Mouse (Mus musculus) adrenal gland, postnatal 14 days (tissue): Measurements from ENCODE around the gene Aqp7. TPM values are rescaled to one million over a fixed set of nuclear protein-coding genes. Genes with fewer than 3 reads are reported as not detected.

Source experiments
- DNase-seq: peaks from one replicate; pipeline ENCODE4 v3.0.0; 2021; ENCODE audit warnings: mixed read lengths
- total RNA-seq: library from RNA; stranded (reverse); gene quantifications from 2 replicates; pipeline ENCODE4 v1.2.3, GENCODE M21; 2021

The Aqp7 gene
- total RNA-seq, 1 experiment from 2014 or later: 67.7 TPM

- DNase-seq: no peak
Measured at GRCm38 (mm10) chr4:41063351-41063750, 15.4 kb upstream of the Aqp7 start.

GRCm38 (mm10) chr4:41057361-41057760 lies 9.4 kb upstream of the Aqp7 start:
- no peak for DNase-seq

GRCm38 (mm10) chr4:41056742-41057332 lies 8.9 kb upstream of the Aqp7 start:
- DNase-seq: no peak

- DNase-seq: no peak
Measured at GRCm38 (mm10) chr4:41056253-41056652, 8.3 kb upstream of the Aqp7 start.

GRCm38 (mm10) chr4:41055111-41055510 lies 7.2 kb upstream of the Aqp7 start:
- peak; percentile 42 for DNase-seq

DNA sequence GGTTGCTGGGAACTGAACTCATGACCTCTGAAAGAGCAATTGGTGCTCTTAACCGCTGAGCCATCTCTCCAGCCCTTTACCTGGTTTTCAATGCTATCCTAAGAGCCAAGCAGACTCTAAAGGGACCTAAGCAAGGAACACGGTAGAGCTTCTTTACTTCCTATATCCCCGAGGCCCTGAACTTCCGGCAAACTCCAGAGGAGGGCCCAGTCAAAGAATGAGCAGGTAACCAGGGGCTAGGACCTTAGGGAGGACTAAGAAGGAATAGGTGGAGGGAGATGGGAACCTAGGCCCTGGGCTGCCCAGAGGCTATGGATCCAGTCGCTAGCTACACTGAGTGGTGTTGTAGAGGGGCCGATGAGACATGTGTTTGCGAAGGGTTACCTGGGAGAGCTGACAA lies 3.8 kb upstream of the Aqp7 start:
- DNase-seq: no peak

GRCm38 (mm10) chr4:41050726-41051675 lies 3.1 kb upstream of the Aqp7 start:
- peak; percentile 90 for DNase-seq

- no peak for DNase-seq
Measured at GRCm38 (mm10) chr4:41048926-41049325, 987 bp upstream of the Aqp7 start.

GRCm38 (mm10) chr4:41046254-41046795 lies 1.6 kb downstream of the Aqp7 start:
- no peak for DNase-seq

DNA sequence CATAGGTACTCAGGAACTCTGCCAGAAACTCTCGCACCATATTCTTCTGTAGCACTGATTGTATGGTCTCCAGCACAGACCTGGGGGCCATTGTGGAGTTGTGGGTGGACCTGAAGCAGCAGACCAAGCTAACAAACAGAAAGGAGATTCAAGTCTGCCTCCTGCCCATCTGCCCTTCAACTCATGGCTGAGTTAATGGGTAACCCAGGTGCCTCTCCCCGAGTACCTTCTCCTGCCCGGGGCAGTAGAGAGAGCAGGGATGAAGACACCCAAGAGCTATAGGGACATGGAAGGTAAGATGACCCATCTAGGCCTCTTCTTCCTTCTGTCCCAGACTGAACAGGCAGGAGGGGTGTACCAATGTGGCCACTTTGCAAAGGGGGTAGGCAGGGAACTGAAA lies 2.7 kb downstream of the Aqp7 start:
- DNase-seq: no peak

DNA sequence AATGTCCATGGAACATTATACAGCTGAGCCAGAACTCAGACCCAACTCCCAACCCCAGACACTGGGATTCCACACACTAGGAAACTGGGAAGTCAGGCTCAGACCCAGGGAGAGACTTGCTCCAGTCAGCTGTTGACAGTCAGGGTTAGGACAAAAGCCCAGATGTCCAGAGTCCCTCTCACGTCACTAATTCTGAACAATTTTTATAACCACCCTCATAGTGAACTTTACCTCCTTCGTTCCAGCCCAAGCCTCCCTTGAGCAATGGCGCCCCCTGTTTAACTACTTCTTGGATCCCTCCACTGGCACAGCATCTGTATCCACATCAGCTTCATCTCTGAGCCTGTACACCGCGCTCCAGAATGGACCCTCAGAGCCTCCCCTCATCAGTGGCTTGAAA lies 4.0 kb downstream of the Aqp7 start:
- peak; percentile 45 for DNase-seq

DNA sequence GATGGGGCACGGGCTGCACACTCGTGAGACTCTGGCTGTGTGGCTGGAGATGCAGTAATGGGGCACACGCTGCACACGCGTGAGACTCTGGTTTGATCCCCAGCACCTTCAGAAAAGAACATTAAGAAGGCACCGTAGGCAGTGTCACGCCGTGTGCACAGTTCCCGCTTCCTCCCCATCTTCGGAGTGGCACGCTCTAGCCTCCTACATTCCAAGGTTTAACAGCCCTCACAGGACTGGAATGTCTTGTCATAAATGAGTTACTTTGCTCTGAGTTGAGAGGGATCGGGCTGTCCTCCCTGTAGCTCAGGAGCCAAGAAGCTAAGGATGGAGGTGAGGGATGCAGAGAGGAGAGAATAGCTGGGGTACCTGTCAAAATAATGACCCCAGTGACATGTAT lies 5.1 kb downstream of the Aqp7 start:
- no peak for DNase-seq

GRCm38 (mm10) chr4:41040983-41041382 lies 7.0 kb downstream of the Aqp7 start:
- peak; percentile 57 for DNase-seq

GRCm38 (mm10) chr4:41037942-41038341 lies 10.0 kb downstream of the Aqp7 start:
- peak; percentile 69 for DNase-seq

DNA sequence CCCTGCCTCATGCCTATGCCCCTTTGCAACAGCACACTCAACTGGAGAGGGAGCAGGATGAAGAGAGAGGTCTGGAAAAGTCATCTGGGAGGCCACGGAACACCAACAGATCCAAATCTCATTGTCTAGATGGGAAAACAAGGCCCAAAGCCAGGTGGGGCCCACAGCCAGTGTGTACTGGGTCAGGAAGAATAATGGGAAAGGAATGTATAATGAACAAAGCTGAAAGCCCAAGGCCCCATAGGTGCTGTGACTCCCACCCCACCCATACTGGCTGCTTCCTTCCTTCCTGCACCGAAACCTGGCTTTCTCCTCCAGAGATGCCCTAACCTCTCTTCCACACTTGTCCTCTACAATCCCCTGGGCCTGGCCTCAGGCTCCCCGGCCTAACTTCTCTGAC lies 16.7 kb downstream of the Aqp7 start:
- no peak for DNase-seq

GRCm38 (mm10) chr4:41029372-41029771 lies 18.6 kb downstream of the Aqp7 start:
- no peak for DNase-seq

GRCm38 (mm10) chr4:41028272-41028671 lies 19.7 kb downstream of the Aqp7 start:
- DNase-seq: no peak

DNA sequence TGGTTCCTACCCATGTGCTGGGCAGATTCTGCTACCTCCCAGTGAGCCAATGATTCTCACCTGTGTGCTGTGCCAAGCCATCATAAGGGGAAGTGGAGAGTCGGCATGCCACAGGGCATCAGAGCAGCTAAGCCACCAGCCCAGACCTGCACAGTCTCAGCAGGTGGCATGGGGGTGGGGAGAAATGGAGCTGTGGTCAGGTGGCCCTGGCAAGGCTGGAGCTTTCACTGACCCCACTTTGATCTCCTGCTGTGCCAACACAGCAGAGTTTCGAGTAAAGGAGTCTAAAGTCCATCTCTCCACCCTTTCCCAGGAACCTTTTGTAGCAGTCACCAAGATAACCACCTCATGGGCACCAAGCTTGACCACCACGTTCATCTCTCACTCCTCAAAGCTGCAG lies 20.1 kb downstream of the Aqp7 start:
- no peak for DNase-seq

- peak; percentile 62 for DNase-seq
Measured at GRCm38 (mm10) chr4:41026086-41026787, 21.7 kb downstream of the Aqp7 start.

DNA sequence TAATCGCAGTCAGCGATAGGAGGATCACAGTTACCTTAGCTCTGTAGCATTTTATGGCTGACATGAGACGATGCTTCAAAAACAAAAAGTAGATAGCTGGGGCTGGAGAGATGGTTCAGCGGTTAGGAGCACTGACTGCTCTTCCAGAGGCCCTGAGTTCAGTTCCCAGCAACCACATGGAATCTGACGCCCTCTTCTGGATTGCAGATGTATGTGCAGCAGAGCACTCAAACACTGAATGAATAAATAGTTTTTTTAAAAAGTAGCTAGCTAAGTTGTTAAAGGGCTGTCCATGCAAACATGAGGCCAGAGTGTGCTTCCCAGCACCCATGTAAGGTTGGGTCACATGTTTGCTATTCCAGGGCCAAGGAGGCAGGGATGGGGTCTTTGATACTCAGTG lies 26.8 kb downstream of the Aqp7 start:
- DNase-seq: no peak

GRCm38 (mm10) chr4:41015798-41016197 lies 32.1 kb downstream of the Aqp7 start:
- no peak for DNase-seq

- no peak for DNase-seq
Measured at GRCm38 (mm10) chr4:41013351-41013750, 34.6 kb downstream of the Aqp7 start.
